Mouse (Mus musculus) stomach, postnatal 0 days (tissue): ENCODE data around the gene Ank3.

Experiments
- CTCF ChIP-seq: IDR thresholded peaks from 2 replicates; pipeline ENCODE4 v1.5.1; 2016; ENCODE audit warnings: antibody characterized with exemption, low read depth, mild to moderate bottlenecking, moderate library complexity
- EP300 ChIP-seq: optimal IDR thresholded peaks from 2 replicates; pipeline ENCODE3; 2016; ENCODE audit warnings: antibody characterized with exemption

DNA sequence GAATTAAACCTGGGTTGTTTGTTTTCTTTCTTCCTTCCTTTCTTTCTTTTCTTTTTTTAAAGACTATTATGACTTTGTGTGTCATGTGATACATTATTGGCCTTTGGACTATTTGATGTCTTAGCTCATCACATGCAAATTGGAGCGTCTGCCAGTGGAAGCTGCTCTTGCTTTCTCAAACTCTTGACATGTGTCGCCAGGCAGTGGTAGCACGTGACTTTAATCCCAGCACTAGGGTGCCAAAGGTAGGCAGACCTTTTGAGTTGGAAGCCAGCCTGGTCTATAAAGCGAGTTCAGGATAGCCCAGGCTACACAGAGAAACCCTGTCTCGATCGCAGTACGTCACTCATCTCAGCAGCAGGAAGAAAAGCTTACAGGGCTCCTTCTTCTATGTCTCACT is 542.4 kb downstream of the Ank3 start:
- TF ChIP-seq CTCF (no peak), EP300 (no peak)
